Mouse (Mus musculus) spleen, postnatal 4 days (tissue): Measurements from ENCODE around the gene Slc6a19.

ENCODE experiments used
- DNase-seq, 2 experiments: peaks; one replicate each; pipeline ENCODE4 v3.0.0; 2022; ENCODE audit warnings: low spot score in 2 of 2

Gene Slc6a19

DNA sequence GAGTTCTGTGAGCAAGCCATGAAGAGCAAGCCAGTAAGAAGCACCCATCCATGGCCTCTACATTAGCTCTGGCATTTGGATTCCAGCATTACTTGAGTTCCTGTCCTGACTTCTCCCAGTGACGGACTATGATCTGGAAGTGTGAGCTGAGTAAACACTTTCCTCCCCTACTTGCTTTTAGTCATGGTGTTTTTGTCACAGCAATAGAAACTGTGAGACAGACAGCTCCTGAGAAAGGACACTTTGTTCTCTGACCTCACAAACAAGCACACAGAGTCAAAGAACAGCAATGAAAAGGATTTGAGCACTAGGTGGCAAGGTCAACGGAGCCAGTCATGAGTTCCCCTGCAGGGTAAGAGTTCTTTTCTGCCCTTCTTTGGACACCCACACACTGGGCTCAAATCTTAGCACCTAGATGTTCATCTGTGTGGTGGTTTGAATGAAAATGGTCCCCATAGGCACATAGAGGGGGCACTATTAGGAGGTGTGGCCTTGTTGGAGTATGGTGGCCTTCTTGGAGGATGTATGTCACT, 44.4 kb downstream of the Slc6a19 start:
- DNase-seq = no peak

- no peak for DNase-seq
These were observed 45.7 kb downstream of the Slc6a19 start for GRCm38 (mm10) chr13:73658953-73659352.

DNA sequence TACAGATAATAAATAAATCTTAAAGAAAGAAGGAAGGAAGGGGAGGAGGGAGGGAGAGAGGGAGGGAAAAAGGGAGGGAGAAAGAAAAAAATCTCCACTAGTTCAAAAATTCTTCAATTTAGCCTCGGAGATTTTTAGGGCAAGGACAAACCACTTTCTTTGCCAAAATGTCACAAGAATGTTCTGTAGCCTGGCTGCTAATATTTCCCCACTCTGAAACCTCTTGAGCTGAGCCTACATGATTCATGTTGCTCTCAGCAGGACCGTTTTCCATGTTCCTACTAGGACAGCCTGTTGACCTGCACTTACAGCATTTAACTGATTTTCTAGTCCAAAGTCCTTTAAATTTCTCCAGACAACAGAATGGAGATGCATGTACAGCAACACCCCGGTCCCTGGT, 49.7 kb downstream of the Slc6a19 start:
- no peak for DNase-seq

GRCm38 (mm10) chr13:73653266-73653665, 51.4 kb downstream of the Slc6a19 start:
- no peak for DNase-seq

DNA sequence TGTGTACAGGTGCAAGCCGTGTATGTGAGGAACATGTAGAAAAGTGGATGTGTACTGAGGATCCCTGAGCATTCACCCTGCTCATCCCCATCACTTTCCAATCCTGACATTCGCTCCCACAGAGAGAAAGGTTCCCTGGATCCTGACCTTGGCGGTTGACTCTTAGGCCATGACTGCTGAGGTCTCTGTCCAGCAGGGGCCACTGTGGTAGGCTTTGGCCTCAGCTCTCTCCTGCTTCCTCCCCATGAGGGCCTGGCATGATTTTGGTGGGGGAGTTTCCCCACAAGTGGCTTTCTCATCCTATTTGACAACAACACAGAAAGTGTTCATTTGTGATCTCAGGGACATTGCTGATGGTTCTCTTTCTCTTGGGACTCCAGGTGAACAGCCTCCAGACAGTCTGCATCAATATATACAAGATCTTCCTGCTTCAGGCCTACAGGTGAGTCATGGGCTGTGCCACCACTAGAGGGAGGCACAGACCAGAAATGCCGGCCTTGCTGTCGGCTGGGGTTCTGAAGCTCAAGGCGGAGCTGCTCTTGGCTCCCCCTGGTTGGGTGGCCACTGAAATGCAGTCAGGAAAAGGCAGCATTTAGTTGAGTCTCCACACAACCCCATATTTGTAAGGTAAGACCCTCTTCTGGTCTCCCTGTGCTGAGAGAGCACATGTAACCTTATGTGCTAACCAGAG, 58.1 kb downstream of the Slc6a19 start:
- DNase-seq = peak; percentile 49 to 68

DNA sequence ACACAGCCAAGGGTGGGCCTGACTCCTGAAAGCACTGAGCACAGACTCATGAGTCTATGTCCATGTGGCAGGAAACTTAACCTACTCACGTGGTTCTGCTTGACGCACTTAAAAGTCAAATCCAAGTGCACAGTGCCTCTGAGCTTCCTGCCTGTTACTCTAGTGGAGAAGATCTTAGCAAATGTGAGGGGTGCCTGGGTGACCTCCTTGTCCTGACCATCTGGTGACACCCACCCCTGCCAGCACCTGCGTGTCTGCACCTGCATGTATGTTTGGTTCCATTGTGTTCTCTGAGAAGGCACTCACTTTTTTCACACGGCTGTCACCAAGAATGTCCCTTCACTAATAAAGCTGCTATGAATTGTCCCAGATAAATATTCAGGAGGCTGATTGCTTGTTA, 63.4 kb downstream of the Slc6a19 start:
- DNase-seq = no peak

DNA sequence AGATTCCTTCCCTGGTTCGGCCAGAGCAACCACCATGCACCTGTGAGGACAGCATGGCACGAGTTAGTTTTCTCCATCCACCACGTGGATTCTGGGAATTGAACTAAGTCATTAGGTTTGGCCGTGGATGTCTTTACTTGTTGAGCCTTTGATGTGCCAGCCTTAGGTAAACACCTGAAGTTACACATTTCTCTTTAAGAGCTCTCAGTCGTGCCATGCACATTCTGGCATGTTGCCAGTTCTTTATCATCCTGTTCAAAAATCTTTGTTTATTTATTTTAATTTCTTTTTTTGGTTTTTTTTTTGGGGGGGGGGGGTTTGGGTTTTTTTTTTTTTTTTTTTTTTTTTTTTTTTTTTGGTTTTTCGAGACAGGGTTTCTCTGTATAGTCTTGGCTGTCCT, 66.8 kb downstream of the Slc6a19 start:
- DNase-seq = no peak

DNA sequence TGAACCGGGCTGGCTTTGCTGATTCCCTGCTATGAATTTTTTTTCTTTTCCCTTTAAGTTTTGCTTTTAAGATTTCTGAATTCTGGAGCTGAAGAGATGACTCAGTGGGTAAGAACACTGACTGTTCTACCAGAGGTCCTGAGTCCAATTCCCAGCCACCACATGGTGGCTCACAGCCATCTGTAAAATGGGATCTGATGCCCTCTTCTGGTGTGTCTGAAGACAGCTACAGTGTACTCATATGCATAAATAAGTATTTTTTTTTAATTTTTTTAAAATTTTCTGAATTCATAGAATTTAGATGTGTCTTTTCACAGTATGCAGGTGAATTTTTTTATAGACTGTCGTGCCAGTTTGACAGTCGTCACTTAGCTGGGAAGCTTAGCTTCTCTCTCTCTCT, 72.8 kb downstream of the Slc6a19 start:
- no peak for DNase-seq
